25 mouse cellular contexts compared by ENCODE assay signal in genomic region chr13:101625922-101626321, GRCm38 (mm10).
"Had no signal": no experiment of that assay in that cellular context is flagged by ENCODE, and none has a peak within 500 bp of the region (broad histone marks: within the 10 kb centered on the region; RNA-seq: fewer than 3 reads in every experiment).

No protein-coding gene starts in this region.

- H3K9ac ChIP-seq: forebrain, postnatal 0 days; heart, embryonic 12.5 days; hindbrain, embryonic 12.5 days; hindbrain, embryonic 14.5 days; intestine, embryonic 15.5 days; limb, embryonic 12.5 days; liver, embryonic 13.5 days; liver, embryonic 15.5 days; liver, postnatal 0 days had no signal

- DNase-seq: forebrain, postnatal 0 days; gastrocnemius, adult 2 months; gastrocnemius, postnatal 10 days; gastrocnemius, postnatal 25 days; heart, adult 18-20 months; heart, postnatal 10 days; heart, postnatal 4 days; liver; liver, embryonic 13.5 days; liver, postnatal 0 days had no signal

- H3K27ac ChIP-seq: gastrocnemius, adult 2 months; heart, embryonic 10.5 days; hindbrain, embryonic 10.5 days; hindbrain, embryonic 12.5 days; hindbrain, embryonic 14.5 days; intestine, embryonic 15.5 days; layer of hippocampus, adult 2 months; left cerebral cortex, adult 2 months; limb, embryonic 10.5 days; limb, embryonic 12.5 days; liver, embryonic 13.5 days; liver, embryonic 15.5 days had no signal

- H3K4me3 ChIP-seq: gastrocnemius, adult 2 months; heart, embryonic 10.5 days; heart, embryonic 12.5 days; hindbrain, embryonic 10.5 days; hindbrain, embryonic 12.5 days; intestine, embryonic 15.5 days; layer of hippocampus, adult 2 months; left cerebral cortex, adult 2 months; limb, embryonic 10.5 days; limb, embryonic 12.5 days; liver, embryonic 13.5 days; liver, embryonic 15.5 days had no signal

- H3K9me3 ChIP-seq: heart, embryonic 10.5 days; heart, embryonic 12.5 days; hindbrain, embryonic 10.5 days; hindbrain, embryonic 12.5 days; intestine, embryonic 15.5 days; limb, embryonic 10.5 days; limb, embryonic 12.5 days; liver, embryonic 13.5 days; liver, embryonic 15.5 days had no signal

- H3K4me1 ChIP-seq: heart, embryonic 10.5 days; heart, embryonic 12.5 days; hindbrain, embryonic 12.5 days; intestine, embryonic 15.5 days; liver, embryonic 15.5 days had no signal

- ATAC-seq: forebrain, postnatal 0 days; hindbrain, embryonic 16.5 days; inflammation-experienced regulatory T-cells, adult 6 months; intestine, embryonic 15.5 days; intestine, postnatal 0 days; liver, postnatal 0 days had no signal

- H3K4me2 ChIP-seq: heart, embryonic 12.5 days; hindbrain, embryonic 12.5 days; hindbrain, embryonic 14.5 days; intestine, embryonic 15.5 days; limb, embryonic 12.5 days; liver, embryonic 11.5 days; liver, embryonic 13.5 days; liver, embryonic 15.5 days had no signal

- H3K36me3 ChIP-seq: heart, embryonic 10.5 days; heart, embryonic 12.5 days; hindbrain, embryonic 10.5 days; hindbrain, embryonic 12.5 days; intestine, embryonic 15.5 days; limb, embryonic 10.5 days; limb, embryonic 12.5 days; liver, embryonic 13.5 days; liver, embryonic 15.5 days had no signal

- H3K27me3 ChIP-seq: heart, embryonic 12.5 days; hindbrain, embryonic 12.5 days; intestine, embryonic 15.5 days; limb, embryonic 12.5 days had no signal
